Mouse (Mus musculus) layer of hippocampus, adult 9-10 months (tissue): ENCODE data around the gene Clec11a.

Experiments used
- DNase-seq: peaks from one replicate; pipeline ENCODE4 v3.0.0; 2022; ENCODE audit warnings: low spot score

Clec11a gene

GRCm38 (mm10) chr7:44306516-44307240, at the start of gene Clec11a:
Clec11a (minus strand) TSS chr7:44306902.
- no peak for DNase-seq

- no peak for DNase-seq
Measured at GRCm38 (mm10) chr7:44355411-44355810, 48.7 kb upstream of the Clec11a start.

- no peak for DNase-seq
Measured at GRCm38 (mm10) chr7:44353601-44354340, 47.1 kb upstream of the Clec11a start.

- DNase-seq, result no peak
Measured at GRCm38 (mm10) chr7:44352750-44353600, 46.3 kb upstream of the Clec11a start.

- DNase-seq, result no peak
Measured at GRCm38 (mm10) chr7:44351881-44352749, 45.4 kb upstream of the Clec11a start.

DNA sequence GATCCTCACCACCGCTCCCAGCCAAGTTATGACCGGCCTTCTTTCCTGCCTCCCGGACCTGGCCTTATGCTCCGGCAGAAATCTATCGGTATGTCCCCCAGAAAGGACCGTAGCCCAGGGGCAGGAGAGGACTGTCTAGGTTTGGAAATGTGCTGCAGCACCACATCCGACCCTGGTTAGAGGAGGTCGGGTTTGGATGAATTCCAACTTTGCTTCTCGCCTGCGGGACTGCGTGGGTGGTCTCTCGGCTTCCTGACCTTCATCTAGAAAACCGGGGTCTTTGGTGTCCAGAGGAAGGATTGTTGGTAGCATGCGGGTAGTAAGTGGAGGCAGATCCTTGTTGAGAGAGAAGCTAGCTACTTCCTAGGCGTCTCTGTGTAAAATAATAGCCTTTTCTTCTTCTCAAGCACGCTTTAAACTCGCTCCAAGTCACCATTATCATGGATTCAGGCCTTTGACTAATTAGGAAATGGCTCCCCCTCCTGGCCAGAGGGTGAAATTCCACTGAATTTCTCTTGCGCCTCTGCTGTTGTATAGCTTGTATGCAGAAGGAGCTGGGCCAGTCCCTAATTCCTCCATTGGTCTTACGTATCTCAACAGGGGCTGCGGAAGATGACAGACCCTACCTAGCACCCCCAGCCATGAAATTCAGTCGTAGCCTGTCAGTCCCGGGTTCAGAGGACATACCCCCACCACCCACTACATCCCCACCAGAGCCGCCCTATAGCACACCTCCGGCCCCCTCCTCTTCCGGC, 44.4 kb upstream of the Clec11a start:
- DNase-seq, result peak; percentile 96

GRCm38 (mm10) chr7:44349043-44349442, 42.3 kb upstream of the Clec11a start:
- DNase-seq, result no peak

DNA sequence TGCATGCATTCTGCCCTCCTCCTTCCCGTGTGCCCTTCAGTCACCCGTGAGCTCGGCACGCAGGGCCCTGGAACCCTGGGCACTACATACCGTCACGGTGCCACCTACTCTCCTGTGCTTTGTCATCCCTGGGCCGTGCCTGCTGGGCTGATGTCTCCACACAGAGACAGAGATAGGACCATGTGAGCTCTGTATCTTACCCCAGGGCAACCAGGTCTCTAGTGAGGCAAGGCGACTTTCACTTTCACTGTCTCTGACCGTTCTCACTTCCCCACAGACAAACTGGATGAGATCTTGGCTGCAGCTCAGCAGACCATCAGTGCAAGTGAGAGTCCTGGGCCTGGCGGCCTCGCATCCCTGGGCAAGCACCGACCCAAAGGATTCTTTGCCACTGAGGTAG, 37.9 kb upstream of the Clec11a start:
- no peak for DNase-seq

- no peak for DNase-seq
Measured at GRCm38 (mm10) chr7:44343459-44344015, 36.8 kb upstream of the Clec11a start.

DNA sequence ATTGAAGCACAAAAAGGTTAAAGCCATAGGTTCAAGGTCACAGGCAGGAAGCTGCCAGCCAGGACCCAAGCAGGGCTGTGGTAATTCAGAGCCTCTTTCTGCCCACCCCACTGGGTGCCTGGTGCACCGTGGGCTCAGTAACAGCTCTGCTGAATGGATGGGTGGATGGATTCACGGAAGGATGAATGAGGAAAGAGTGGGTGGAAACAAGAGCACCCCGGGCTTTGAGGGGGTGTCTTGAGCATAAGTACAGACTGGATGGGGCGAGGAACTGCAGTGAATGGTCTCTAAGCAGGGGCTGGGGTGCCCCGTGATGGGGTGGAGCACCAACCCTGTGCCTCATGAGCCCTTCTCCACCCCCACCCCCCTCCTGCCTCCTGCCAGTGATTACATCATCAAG, 35.0 kb upstream of the Clec11a start:
- no peak for DNase-seq

- no peak for DNase-seq
Measured at GRCm38 (mm10) chr7:44341119-44341518, 34.4 kb upstream of the Clec11a start.

- no peak for DNase-seq
Measured at GRCm38 (mm10) chr7:44340226-44340625, 33.5 kb upstream of the Clec11a start.

DNA sequence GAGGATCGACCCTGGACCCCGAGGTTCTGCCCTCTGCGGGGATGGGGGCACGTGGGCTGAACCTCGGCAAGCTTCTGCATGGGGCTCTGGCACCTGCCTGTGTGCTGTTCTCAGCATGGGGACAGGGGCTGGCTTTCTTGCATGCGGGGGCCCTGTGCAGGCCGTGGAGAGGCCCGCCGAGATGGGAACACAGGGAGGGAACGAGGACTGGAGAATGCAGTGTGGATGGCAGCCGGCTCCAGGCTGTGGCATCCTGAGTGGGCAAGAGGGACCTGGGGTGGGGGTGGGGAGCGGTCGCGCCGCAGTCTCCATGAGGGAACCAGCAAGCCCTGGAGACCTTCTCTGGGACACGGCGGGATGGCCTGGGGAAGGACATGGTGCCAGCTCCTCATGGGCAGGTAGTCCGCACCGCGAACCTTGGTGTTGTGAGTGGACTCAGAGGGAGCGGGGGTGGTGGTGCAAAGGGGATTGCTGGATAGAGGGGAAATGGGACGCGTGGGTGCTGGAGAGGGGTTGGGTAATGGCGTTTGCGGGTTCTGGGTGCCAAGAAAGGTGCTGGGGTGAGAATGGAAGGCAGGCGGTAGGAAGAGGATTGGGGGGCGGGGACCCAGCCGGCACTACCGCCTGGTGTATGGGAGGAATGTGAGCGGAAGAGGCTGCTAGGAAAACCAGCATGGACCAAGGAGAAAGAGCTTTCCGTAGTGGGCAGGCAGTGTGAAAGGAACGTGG, 30.6 kb upstream of the Clec11a start:
- no peak for DNase-seq

GRCm38 (mm10) chr7:44336046-44337021, 29.6 kb upstream of the Clec11a start:
- DNase-seq, result no peak

DNA sequence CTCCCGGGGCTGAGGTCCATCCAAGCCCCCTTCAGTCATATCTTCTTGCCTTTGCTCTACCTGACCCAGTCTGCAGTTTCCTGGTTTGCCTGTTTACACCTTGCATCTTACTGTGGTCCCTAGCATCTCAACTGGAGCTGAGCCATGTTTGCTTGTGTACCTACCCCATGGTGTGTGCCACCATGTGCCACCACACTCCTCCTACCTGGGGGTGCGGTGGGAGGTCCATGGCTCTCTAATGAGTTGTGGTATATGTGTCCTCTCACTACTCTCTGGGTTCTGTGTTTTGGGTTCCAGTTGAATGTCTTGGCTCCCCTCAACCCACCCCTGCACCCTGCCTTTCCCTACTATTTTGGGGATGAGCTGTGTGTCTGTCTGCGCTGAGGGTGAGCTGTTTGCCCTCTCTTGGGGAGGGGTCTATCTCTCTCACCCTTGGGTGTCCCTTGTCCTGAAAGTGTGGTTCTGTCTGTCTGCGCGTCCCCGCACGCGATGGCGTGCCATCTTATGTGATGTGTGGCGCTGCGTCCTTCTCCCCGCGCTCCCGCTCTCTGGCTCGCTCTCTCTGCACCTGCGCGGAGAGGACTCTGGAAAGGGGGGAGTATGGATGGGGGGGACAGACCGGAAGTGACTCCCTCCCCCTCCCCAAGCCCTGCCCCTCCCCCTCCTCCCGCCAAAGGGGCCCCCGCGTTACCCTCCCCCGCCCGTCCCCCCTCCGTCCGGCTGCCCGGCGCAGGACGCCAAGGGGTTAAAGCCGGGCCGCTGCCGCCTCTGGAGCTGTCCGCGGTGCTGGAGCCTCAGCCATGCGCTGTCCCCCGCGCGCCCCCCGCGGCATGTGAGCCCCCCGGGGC, 28.6 kb upstream of the Clec11a start:
- no peak for DNase-seq

GRCm38 (mm10) chr7:44334139-44334538, 27.4 kb upstream of the Clec11a start:
- no peak for DNase-seq

DNA sequence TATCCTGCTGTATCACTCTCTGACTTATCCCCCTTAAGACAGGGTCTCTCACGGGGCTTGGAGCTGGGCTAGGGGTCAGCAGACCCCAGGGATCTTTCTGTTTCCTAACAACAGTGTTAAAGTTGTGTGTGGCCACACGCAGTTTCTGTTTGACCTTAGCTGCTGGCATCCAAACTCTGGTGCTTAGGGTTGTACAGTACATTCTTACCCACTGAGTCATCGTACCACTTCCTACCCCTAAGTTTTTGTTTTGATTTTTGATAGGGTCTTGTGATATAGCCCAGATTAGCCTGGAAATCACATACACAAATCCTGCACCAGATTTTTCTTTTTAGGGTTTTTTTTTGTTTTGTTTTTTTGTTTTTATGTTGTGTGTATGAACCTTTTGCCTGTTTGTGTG, 25.6 kb upstream of the Clec11a start:
- no peak for DNase-seq

- no peak for DNase-seq
Measured at GRCm38 (mm10) chr7:44326614-44327013, 19.9 kb upstream of the Clec11a start.
